In genomic region chr8:57479700-57480099, GRCm38 (mm10) we compare ENCODE assay signal across 27 mouse cellular contexts. TPM values are rescaled to one million over a fixed set of nuclear protein-coding genes. Genes with fewer than 3 reads are reported as not detected.
"Had no signal": no experiment of that assay in that cellular context is flagged by ENCODE, and none has a peak within 500 bp of the region (broad histone marks: within the 10 kb centered on the region; RNA-seq: fewer than 3 reads in every experiment).

No protein-coding gene starts in this region.

- H3K9ac ChIP-seq: limb, embryonic 12.5 days; limb, embryonic 15.5 days; liver, embryonic 14.5 days; liver, postnatal 0 days; lung, embryonic 14.5 days; midbrain, embryonic 15.5 days; neural tube, embryonic 13.5 days; stomach, embryonic 15.5 days had no signal

- H3K4me1 ChIP-seq: limb, embryonic 12.5 days; limb, embryonic 15.5 days; midbrain, embryonic 15.5 days; neural tube, embryonic 13.5 days; stomach, embryonic 15.5 days had no signal

- H3K9me3 ChIP-seq: limb, embryonic 12.5 days; limb, embryonic 15.5 days; megakaryocyte, embryonic 14.5 days; midbrain, embryonic 10.5 days; midbrain, embryonic 15.5 days; neural tube, embryonic 13.5 days; stomach, embryonic 15.5 days had no signal

- H3K4me2 ChIP-seq: limb, embryonic 12.5 days; limb, embryonic 15.5 days; liver, embryonic 11.5 days; lung, embryonic 14.5 days; midbrain, embryonic 15.5 days; neural tube, embryonic 13.5 days; stomach, embryonic 15.5 days had no signal

- H3K27me3 ChIP-seq: limb, embryonic 12.5 days; limb, embryonic 15.5 days; megakaryocyte, embryonic 14.5 days; midbrain, embryonic 15.5 days; neural tube, embryonic 13.5 days; stomach, embryonic 15.5 days had no signal

- H3K36me3 ChIP-seq: stomach, embryonic 15.5 days had no signal

- H3K27ac ChIP-seq: kidney, postnatal 0 days; left cerebral cortex, adult 2 months; limb, embryonic 12.5 days; limb, embryonic 15.5 days; liver, embryonic 14.5 days; midbrain, embryonic 10.5 days; midbrain, embryonic 15.5 days; neural tube, embryonic 13.5 days; stomach, embryonic 15.5 days had no signal

- H3K4me3 ChIP-seq: left cerebral cortex, adult 2 months; limb, embryonic 12.5 days; limb, embryonic 15.5 days; megakaryocyte, embryonic 14.5 days; midbrain, embryonic 10.5 days; midbrain, embryonic 15.5 days; myocyte; neural tube, embryonic 13.5 days; stomach, embryonic 15.5 days had no signal

- ATAC-seq: intestine, embryonic 16.5 days; liver, postnatal 0 days; lung, postnatal 0 days; midbrain, embryonic 15.5 days had no signal

- DNase-seq: kidney, adult 18-20 months; kidney, postnatal 36 days; layer of hippocampus, postnatal 36 days; liver, postnatal 0 days; lung, embryonic 14.5 days; lung, postnatal 4 days; retina, postnatal 1 day; right cerebral cortex, postnatal 25 days; spleen, adult 18-20 months; thymus, adult 18-20 months; thymus, postnatal 36 days had no signal

RNA-seq across cellular contexts. Expression of gene Scrg1, which starts 24.0 kb away (rescaled TPM):
- polyA plus RNA-seq: kidney, embryonic 14.5 days; kidney, postnatal 0 days; liver, embryonic 11.5 days; liver, embryonic 14.5 days; myocyte; testis, adult 2 months had no signal
